Mouse (Mus musculus) forebrain, postnatal 0 days (tissue): ENCODE results near the gene Hoxa10. TPM values are rescaled to one million over a fixed set of nuclear protein-coding genes. Genes with fewer than 3 reads are reported as not detected.
A peak's percentile ranks its signal among the peaks of the same experiment; 100 is the strongest.

Experiments
- ATAC-seq: fragments of 200-750 bp; cut with Nextera tagmentation; 2 replicates; pipeline ENCODE4 v1.8.0; 2017; ENCODE audit warnings: mild to moderate bottlenecking, moderate library complexity
- DNase-seq: peaks from one replicate; pipeline ENCODE4 v3.0.0-alpha.2; 2015
- H3K27ac ChIP-seq: fragments of 300-500 bp; sonication (generic); 2 replicates; pipeline ENCODE4 v1.5.1; 2014; ENCODE audit warnings: low read depth, mild to moderate bottlenecking, antibody characterized with exemption, low read length, moderate library complexity, mixed read lengths
- H3K27me3 ChIP-seq: fragments of 300-500 bp; sonication (generic); 2 replicates; pipeline ENCODE4 v1.6.1; 2014; ENCODE audit warnings: mild to moderate bottlenecking, low read length, mixed read lengths; ENCODE audit not compliant: insufficient read depth
- H3K36me3 ChIP-seq: fragments of 300-500 bp; sonication (generic); 2 replicates; pipeline ENCODE4 v1.6.1; 2014; ENCODE audit warnings: mild to moderate bottlenecking, moderate library complexity; ENCODE audit not compliant: insufficient read depth
- H3K4me1 ChIP-seq: fragments of 300-500 bp; sonication (generic); 2 replicates; pipeline ENCODE4 v1.6.1; 2014; ENCODE audit warnings: antibody characterized with exemption; ENCODE audit not compliant: insufficient read depth
- H3K4me2 ChIP-seq: fragments of 300-500 bp; sonication (generic); 2 replicates; pipeline ENCODE4 v1.6.1; 2014; ENCODE audit warnings: low read depth, mild to moderate bottlenecking, moderate library complexity
- H3K4me3 ChIP-seq: fragments of 300-500 bp; sonication (generic); 2 replicates; pipeline ENCODE4 v1.5.1; 2014; ENCODE audit warnings: low read depth, low read length, mixed read lengths
- H3K9ac ChIP-seq: fragments of 300-500 bp; sonication (generic); 2 replicates; pipeline ENCODE4 v1.6.1; 2014; ENCODE audit warnings: mild to moderate bottlenecking
- H3K9me3 ChIP-seq: fragments of 300-500 bp; sonication (generic); 2 replicates; pipeline ENCODE4 v1.6.1; 2016; ENCODE audit warnings: low read length
- CTCF ChIP-seq: sonication (generic); IDR thresholded peaks from 2 replicates; pipeline ENCODE4 v1.5.1; 2016; ENCODE audit warnings: antibody characterized with exemption, control low read depth, low read depth
- WGBS: fragments of 180-500 bp; shearing (Covaris S2); extraction: QIAGEN DNeasy Blood & Tissue Kit; methylation state at CpG from one replicate; pipeline ENCODE4 v1.1.7; 2014; 5-methylcytosine and 5-hydroxymethylcytosine counted together
- microRNA counts: library from miRNA; unstranded; fragments of <30 nt; microRNA quantifications from one replicate; lab custom pipeline; 2015
- microRNA-seq, 2 experiments: library from miRNA; unstranded; fragments of <30 nt; microRNA quantifications; one replicate each; pipeline ENCODE4; 2016
- polyA plus RNA-seq: library from polyadenylated mRNA; unstranded; fragments of >200 nt; fragmentation: Nextera tagmentation; extraction: Ambion mirVana; gene quantifications from 2 replicates; pipeline ENCODE4 v1.2.1, GENCODE M21; 2015
- total RNA-seq: library from RNA; depleted of rRNA; stranded (reverse); fragments of >200 nt; gene quantifications from 2 replicates; pipeline ENCODE4 v1.2.3, GENCODE M21; 2014; rRNA removed

Gene Hoxa10
- total and polyA plus RNA-seq, 2 experiments from 2014 or later = not detected

GRCm38 (mm10) chr6:52183311-52184080 lies 57.2 kb downstream of the Hoxa10 start:
- ATAC-seq (no peak), DNase-seq (no peak)
- H3K4me1 ChIP-seq = no peaks in the 10 kb centered on the region
- no peak overlapping the region for H3K4me3 ChIP-seq
- peaks cover 100% of the 10 kb centered on the region for H3K27me3 ChIP-seq
- no peak overlapping the region for H3K9ac ChIP-seq
- WGBS = 7% methylated on average over 10 of the region's 10 CpGs
- no peak overlapping the region for H3K27ac ChIP-seq
- TF ChIP-seq CTCF = no peak
- no peaks in the 10 kb centered on the region for H3K36me3 ChIP-seq
- H3K4me2 ChIP-seq = no peak overlapping the region
- H3K9me3 ChIP-seq = no peaks in the 10 kb centered on the region

GRCm38 (mm10) chr6:52182793-52183192 lies 57.9 kb downstream of the Hoxa10 start:
- no peak overlapping the region for H3K4me2 ChIP-seq
- H3K27ac ChIP-seq = no peak overlapping the region
- ATAC-seq = no peak
- no peak overlapping the region for H3K4me3 ChIP-seq
- no peaks in the 10 kb centered on the region for H3K4me1 ChIP-seq
- no peak for TF ChIP-seq CTCF
- DNase-seq = no peak
- no peaks in the 10 kb centered on the region for H3K36me3 ChIP-seq
- H3K9me3 ChIP-seq = no peaks in the 10 kb centered on the region
- H3K9ac ChIP-seq = no peak overlapping the region
- WGBS = 0% methylated on average over 1 of the region's 1 CpGs
- H3K27me3 ChIP-seq = peaks cover 100% of the 10 kb centered on the region

- Histone ChIP-seq H3K36me3 (no peaks in the 10 kb centered on the region), H3K4me1 (no peaks in the 10 kb centered on the region), H3K9ac (no peak overlapping the region), H3K27me3 (peaks cover 99% of the 10 kb centered on the region), H3K4me2 (no peak overlapping the region), H3K4me3 (no peak overlapping the region), H3K9me3 (no peaks in the 10 kb centered on the region), H3K27ac (no peak overlapping the region)
- ATAC-seq = no peak
- WGBS = 14% methylated on average over 2 of the region's 2 CpGs
- TF ChIP-seq CTCF = no peak
- DNase-seq = no peak
These were observed 58.6 kb downstream of the Hoxa10 start for GRCm38 (mm10) chr6:52182030-52182429.

MicroRNAs encoded within 50 kb of the gene (microRNA counts, 519-probe panel; counts per million panel counts)
- microRNA mmu-miR-196b (lab: Ali Mortazavi, UCI) = 1,211 counts per million, percentile 8 among the panel's probes with 10 or more counts

Small RNA genes lying within 50 kb of the gene (microRNA-seq; reads per million reads assigned to microRNA genes)
- 1.9 to 11.3 reads per million in 2 experiments for gene Mir196b

Other genes with a start within 250 kb of the Hoxa10 start
- 4.7 and 5.1 TPM in 2 replicates for gene Skap2, start 228.3 kb downstream of the Hoxa10 start, total RNA-seq
- gene Skap2, start 228.3 kb downstream of the Hoxa10 start, polyA plus RNA-seq = 6.2 and 6.6 TPM in 2 replicates
- 0.10 TPM in 1 of 2 replicates, not detected in the other for gene Hoxa1, start 82.5 kb downstream of the Hoxa10 start, total RNA-seq
- gene Hoxa1, start 82.5 kb downstream of the Hoxa10 start, polyA plus RNA-seq = not detected in 2 replicates
- not detected in 2 replicates for gene Hoxa2, start 76.0 kb downstream of the Hoxa10 start, total RNA-seq
- not detected in 2 replicates for gene Hoxa2, start 76.0 kb downstream of the Hoxa10 start, polyA plus RNA-seq
- not detected in 2 replicates for gene 5730596B20Rik, start 63.4 kb downstream of the Hoxa10 start, total RNA-seq
- gene 5730596B20Rik, start 63.4 kb downstream of the Hoxa10 start, polyA plus RNA-seq = not detected in 2 replicates
- gene Hoxa4, start 49.1 kb downstream of the Hoxa10 start, total RNA-seq = not detected in 2 replicates
- gene Hoxa4, start 49.1 kb downstream of the Hoxa10 start, polyA plus RNA-seq = not detected in 2 replicates
- gene Hoxa5, start 36.3 kb downstream of the Hoxa10 start, total RNA-seq = not detected in 2 replicates
- gene Hoxa5, start 36.3 kb downstream of the Hoxa10 start, polyA plus RNA-seq = not detected in 2 replicates
- gene Hoxa6, start 32.1 kb downstream of the Hoxa10 start, total RNA-seq = not detected in 2 replicates
- not detected in 2 replicates for gene Hoxa6, start 32.1 kb downstream of the Hoxa10 start, polyA plus RNA-seq
- gene Hoxa3, start 27.5 kb downstream of the Hoxa10 start, total RNA-seq = 0.23 TPM in 1 of 2 replicates, not detected in the other
- gene Hoxa3, start 27.5 kb downstream of the Hoxa10 start, polyA plus RNA-seq = not detected in 2 replicates
- gene Gm28308, start 27.5 kb downstream of the Hoxa10 start, total RNA-seq = not detected in 2 replicates
- gene Gm28308, start 27.5 kb downstream of the Hoxa10 start, polyA plus RNA-seq = not detected in 2 replicates
- gene Hoxa7, start 19.0 kb downstream of the Hoxa10 start, total RNA-seq = not detected in 2 replicates
- not detected in 2 replicates for gene Hoxa7, start 19.0 kb downstream of the Hoxa10 start, polyA plus RNA-seq
- gene Hoxa9, start 9.8 kb downstream of the Hoxa10 start, total RNA-seq = not detected in 2 replicates
- gene Hoxa9, start 9.8 kb downstream of the Hoxa10 start, polyA plus RNA-seq = not detected in 2 replicates
- not detected in 2 replicates for gene Hoxa11, start 5.0 kb upstream of the Hoxa10 start, total RNA-seq
- not detected in 2 replicates for gene Hoxa11, start 5.0 kb upstream of the Hoxa10 start, polyA plus RNA-seq
- not detected in 2 replicates for gene Hoxa13, start 20.0 kb upstream of the Hoxa10 start, total RNA-seq
- not detected in 2 replicates for gene Hoxa13, start 20.0 kb upstream of the Hoxa10 start, polyA plus RNA-seq
- not detected in 2 replicates for gene Evx1, start 72.6 kb upstream of the Hoxa10 start, total RNA-seq
- not detected in 2 replicates for gene Evx1, start 72.6 kb upstream of the Hoxa10 start, polyA plus RNA-seq